Mouse (Mus musculus): ENCODE measurements at regions not wholly inside any gene's neighbourhood (a gene's known extent, or its start where the extent isn't known, plus 50 kb on each side); places are given as distances from the start of the nearest gene placed in this dataset.

- Histone ChIP-seq H3K4me3 (no peak overlapping the region), H3K27ac (peak overlapping the region; percentile 61; the same call in 1 of the 2 replicates)
- no peak for TF ChIP-seq CTCF (conservative IDR thresholded peaks at IDR 0.05)
- peak; percentile 14 to 18 for DNase-seq (ENCODE audit: low spot score in 2 of 2)
Observed at GRCm38 (mm10) chr12:25252776-25253510, 156.0 kb upstream of the Id2 start.

DNA sequence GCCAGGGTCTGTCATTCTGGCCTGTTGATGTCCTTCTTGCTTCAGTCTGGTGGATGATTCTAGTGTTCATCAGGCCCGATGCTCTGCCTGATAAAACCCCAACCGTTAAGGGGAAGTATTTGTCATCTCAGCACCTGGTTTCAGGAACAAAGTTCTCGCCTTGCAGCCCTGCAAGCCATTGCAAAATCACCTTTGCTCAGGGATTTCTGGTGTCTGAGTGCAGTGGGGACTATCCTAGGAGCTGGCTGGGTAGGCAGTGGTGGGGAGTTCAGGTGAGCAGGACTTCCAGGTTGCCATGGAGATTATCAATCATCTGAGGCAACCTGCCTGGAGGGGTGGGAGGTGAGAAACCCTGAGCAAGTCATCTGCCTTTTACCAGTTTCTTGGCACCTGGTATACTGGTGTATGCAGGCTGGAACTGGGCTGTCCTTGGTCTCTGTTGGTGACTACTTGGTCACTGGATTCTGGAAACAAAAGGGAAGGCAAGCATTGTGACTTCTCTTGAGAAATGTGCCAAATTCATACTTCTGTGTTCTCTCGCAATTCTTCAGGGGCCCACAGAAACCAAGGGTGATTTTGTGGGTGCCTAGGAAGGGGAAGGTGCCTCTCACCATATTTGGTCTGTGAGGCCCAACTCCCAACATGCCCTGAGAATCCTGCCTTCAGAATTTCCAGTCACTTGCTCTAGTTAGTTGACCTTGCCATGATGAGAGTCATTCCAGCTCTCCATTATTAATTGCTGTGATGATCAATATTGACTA, 154.7 kb upstream of the Id2 start:
- DNase-seq (ENCODE audit: low spot score in 2 of 2) = no peak
- no peak for TF ChIP-seq CTCF (conservative IDR thresholded peaks at IDR 0.05)
- no peak overlapping the region for H3K4me3 ChIP-seq
- 0 out of 2 replicates have a peak overlapping the region, but pooled peaks have one; percentile 57 for H3K27ac ChIP-seq

- Histone ChIP-seq H3K27ac (peak overlapping the region; percentile 57), H3K4me3 (no peak overlapping the region)
- no peak for DNase-seq (ENCODE audit: low spot score in 2 of 2)
- TF ChIP-seq CTCF (conservative IDR thresholded peaks at IDR 0.05) = no peak
Observed at GRCm38 (mm10) chr12:25250881-25251280, 153.9 kb upstream of the Id2 start.

- Histone ChIP-seq H3K4me3 (no peak overlapping the region), H3K27ac (peak overlapping the region; percentile 75)
- no peak for DNase-seq (ENCODE audit: low spot score in 2 of 2)
- TF ChIP-seq CTCF (conservative IDR thresholded peaks at IDR 0.05) = no peak
Observed at GRCm38 (mm10) chr12:25248681-25249366, 151.9 kb upstream of the Id2 start.

- H3K27ac ChIP-seq = peak overlapping the region; percentile 18; the same call in 1 of the 2 replicates
- TF ChIP-seq CTCF (conservative IDR thresholded peaks at IDR 0.05) = no peak
- no peak for DNase-seq (ENCODE audit: low spot score in 2 of 2)
- no peak overlapping the region for H3K4me3 ChIP-seq
Observed at GRCm38 (mm10) chr12:25246566-25246965, 149.6 kb upstream of the Id2 start.

GRCm38 (mm10) chr12:25245661-25246060, 148.7 kb upstream of the Id2 start:
- H3K27ac ChIP-seq = no peak overlapping the region
- no peak for TF ChIP-seq CTCF (conservative IDR thresholded peaks at IDR 0.05)
- no peak overlapping the region for H3K4me3 ChIP-seq
- DNase-seq (ENCODE audit: low spot score in 2 of 2) = no peak

DNA sequence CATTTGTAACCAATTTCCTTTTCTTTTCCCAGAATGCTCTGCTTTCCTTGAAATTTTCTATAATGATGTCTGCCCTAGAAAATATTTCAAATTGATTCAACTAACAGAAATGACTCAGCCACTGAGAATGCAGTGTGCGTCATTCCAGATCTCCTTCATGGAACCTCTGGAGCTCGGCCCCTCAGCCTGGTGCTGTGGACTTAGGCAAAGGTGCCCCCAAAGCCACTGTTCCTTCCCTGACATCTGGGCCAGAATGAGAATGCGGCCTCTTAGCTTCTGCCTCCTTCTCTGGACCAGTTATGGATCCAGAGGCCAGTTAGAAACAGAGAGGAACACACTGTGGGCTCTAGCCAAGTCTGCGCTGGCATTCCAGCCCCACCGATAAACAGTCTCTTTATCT, 148.3 kb upstream of the Id2 start:
- Histone ChIP-seq H3K27ac (no peak overlapping the region), H3K4me3 (no peak overlapping the region)
- TF ChIP-seq CTCF (conservative IDR thresholded peaks at IDR 0.05) = no peak
- DNase-seq (ENCODE audit: low spot score in 2 of 2) = no peak

GRCm38 (mm10) chr12:25244666-25245065, 147.7 kb upstream of the Id2 start:
- Histone ChIP-seq H3K4me3 (no peak overlapping the region), H3K27ac (no peak overlapping the region)
- TF ChIP-seq CTCF (conservative IDR thresholded peaks at IDR 0.05) = no peak
- no peak for DNase-seq (ENCODE audit: low spot score in 2 of 2)

- DNase-seq (ENCODE audit: low spot score in 2 of 2) = no peak
- no peak for TF ChIP-seq CTCF (conservative IDR thresholded peaks at IDR 0.05)
- Histone ChIP-seq H3K27ac (no peak overlapping the region), H3K4me3 (no peak overlapping the region)
Observed at GRCm38 (mm10) chr12:25243901-25244300, 147.0 kb upstream of the Id2 start.

GRCm38 (mm10) chr12:25242369-25242768, 145.4 kb upstream of the Id2 start:
- DNase-seq (ENCODE audit: low spot score in 2 of 2) = no peak
- no peak overlapping the region for H3K4me3 ChIP-seq
- no peak overlapping the region for H3K27ac ChIP-seq
- no peak for TF ChIP-seq CTCF (conservative IDR thresholded peaks at IDR 0.05)

GRCm38 (mm10) chr12:25241675-25242074, 144.7 kb upstream of the Id2 start:
- Histone ChIP-seq H3K27ac (no peak overlapping the region), H3K4me3 (no peak overlapping the region)
- no peak for DNase-seq (ENCODE audit: low spot score in 2 of 2)
- no peak for TF ChIP-seq CTCF (conservative IDR thresholded peaks at IDR 0.05)

DNA sequence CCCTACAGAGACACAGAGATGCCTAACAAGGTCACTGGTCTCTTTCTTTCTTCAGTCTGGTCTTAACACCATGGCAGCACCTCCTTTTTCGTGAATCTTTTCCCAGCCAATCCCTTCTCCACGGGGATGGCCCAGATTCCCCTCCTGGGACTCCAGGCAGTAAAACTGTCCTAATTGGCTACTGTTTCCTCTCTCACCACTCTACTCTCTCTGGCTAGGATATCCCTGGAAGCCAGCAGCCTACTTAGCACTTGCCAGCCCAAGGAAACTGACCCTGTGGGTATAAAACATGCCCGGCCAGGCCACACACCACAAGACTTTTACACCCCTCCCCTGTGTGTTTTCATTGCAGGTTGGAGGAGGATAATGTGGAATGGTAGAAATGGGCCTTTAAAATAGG, 143.9 kb upstream of the Id2 start:
- DNase-seq (ENCODE audit: low spot score in 2 of 2) = peak; percentile 23 to 64
- no peak for TF ChIP-seq CTCF (conservative IDR thresholded peaks at IDR 0.05)
- H3K4me3 ChIP-seq = no peak overlapping the region; the same call in 1 of the 2 replicates
- H3K27ac ChIP-seq = peak overlapping the region; percentile 89

DNA sequence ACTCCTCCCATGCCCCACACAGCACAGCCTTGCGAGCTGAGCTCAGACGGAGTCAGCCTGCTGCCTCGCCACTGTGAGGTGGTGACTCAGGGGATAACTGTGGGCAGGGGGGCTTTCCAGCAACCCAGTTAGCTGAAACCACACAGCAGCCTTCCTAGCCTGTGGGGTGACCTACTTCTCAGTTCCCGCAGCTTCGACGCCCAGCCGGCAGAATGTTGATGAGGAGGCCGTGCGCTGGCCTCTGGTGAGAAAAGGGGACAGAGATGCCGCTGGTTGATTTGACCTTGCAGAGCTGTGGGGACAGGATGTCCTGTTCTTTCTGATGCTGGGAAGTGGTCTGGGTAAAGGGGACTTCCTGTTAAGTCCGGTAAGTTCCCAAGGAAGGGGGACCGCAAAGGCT, 143.2 kb upstream of the Id2 start:
- peak; percentile 19 to 58 for DNase-seq (ENCODE audit: low spot score in 2 of 2)
- Histone ChIP-seq H3K27ac (peak overlapping the region; percentile 89), H3K4me3 (peak overlapping the region; percentile 13; the same call in 1 of the 2 replicates)

More for the DNA sequence above, 143.2 kb upstream of the Id2 start:
- TF ChIP-seq CTCF (conservative IDR thresholded peaks at IDR 0.05) = no peak
